Mouse (Mus musculus) stomach, postnatal 0 days (tissue): ENCODE results near the gene Dyrk1a.

Source experiments
- CTCF ChIP-seq: IDR thresholded peaks from 2 replicates; pipeline ENCODE4 v1.5.1; 2016; ENCODE audit warnings: antibody characterized with exemption, low read depth, mild to moderate bottlenecking, moderate library complexity
- EP300 ChIP-seq: optimal IDR thresholded peaks from 2 replicates; pipeline ENCODE3; 2016; ENCODE audit warnings: antibody characterized with exemption

GRCm38 (mm10) chr16:94607468-94607867, 37.7 kb downstream of the Dyrk1a start:
- TF ChIP-seq EP300 (no peak), CTCF (no peak)
